Mouse (Mus musculus) layer of hippocampus, postnatal 36 days (tissue): ENCODE data around the gene Lurap1l. TPM values are rescaled to one million over a fixed set of nuclear protein-coding genes. Genes with fewer than 3 reads are reported as not detected.

Source experiments
- microRNA-seq, 2 experiments: library from miRNA; unstranded; fragments of <30 nt; microRNA quantifications; one replicate each; pipeline ENCODE4 v1.2.0; 2021
- total RNA-seq, 2 experiments: library from RNA; stranded (reverse); gene quantifications; 2 replicates each; pipeline ENCODE4 v1.2.3; 2021

The Lurap1l gene
- total RNA-seq, 2 experiments from 2014 or later = 30.0 to 35.1 TPM

Small RNA genes within 50 kb of the gene (microRNA-seq; reads per million reads assigned to microRNA genes)
- gene Gm27452 = 0 reads per million in 2 experiments

Other genes with a start within 250 kb of the Lurap1l start
- gene Tyrp1, start 76.5 kb upstream of the Lurap1l start, total RNA-seq = under 1 TPM; 0.37 to 0.46 TPM